Mouse (Mus musculus) pancreas, adult 10 weeks (tissue): Measurements from ENCODE around the gene 4930415L06Rik. TPM values are rescaled to one million over a fixed set of nuclear protein-coding genes. Genes with fewer than 3 reads are reported as not detected.

Experiments used
- polyA plus RNA-seq: library from polyadenylated mRNA; stranded (reverse); fragments of 350-450 nt; fragmentation: Illumina TruSeq; extraction: RNeasy Lipid Tissue Mini Kit (QIAGEN cat#74804); gene quantifications from one replicate; pipeline ENCODE4 v1.2.3, GENCODE M21; 2015; ENCODE audit warnings: low read depth, low replicate concordance; ENCODE audit not compliant: insufficient read depth

Gene 4930415L06Rik
- not detected for polyA plus RNA-seq

GRCm38 (mm10) chrX:89932752-89933151 lies at the start of gene 4930415L06Rik:
4930415L06Rik (minus strand) TSS chrX:89932852.

Other genes with a start within 250 kb of the 4930415L06Rik start
- not detected for gene 4932429P05Rik, start 180.6 kb downstream of the 4930415L06Rik start, polyA plus RNA-seq